Mouse (Mus musculus) neural tube, embryonic 10.5 days (tissue): ENCODE data around the gene Lsm11.

Experiments used
- DNase-seq: peaks from one replicate; pipeline ENCODE4 v3.0.0-alpha.2; 2017; ENCODE audit warnings: low spot score; ENCODE audit errors: extremely low spot score

The Lsm11 gene

DNA sequence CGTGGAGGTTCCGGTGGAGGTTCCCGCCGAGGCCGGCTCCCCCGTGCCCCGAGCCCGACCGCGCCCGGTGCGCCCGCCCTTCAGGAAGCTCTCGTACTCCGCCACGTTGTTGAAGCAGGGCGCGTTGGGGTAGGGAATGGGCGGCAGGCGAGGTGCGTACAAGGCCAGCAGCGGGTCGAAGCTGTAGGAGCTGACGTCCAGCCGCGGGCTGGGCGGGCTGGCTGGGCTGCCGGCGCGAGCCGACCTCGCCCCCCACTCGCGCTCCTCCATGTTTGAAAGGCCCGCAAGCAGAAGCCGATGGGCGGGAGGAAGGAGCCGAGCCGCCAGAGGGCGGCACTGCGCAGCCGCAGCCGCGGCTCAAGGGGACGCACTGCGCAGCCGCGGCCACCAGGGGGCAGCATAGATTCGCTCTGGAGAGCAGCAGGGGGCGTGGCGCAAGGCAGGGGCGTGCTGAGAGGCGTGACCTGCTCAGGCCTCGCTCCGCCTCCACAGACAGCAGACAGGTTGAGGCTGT, at the start of gene Lsm11:
Gene Lsm11 (minus strand): TSS at position 293 of the 514 bp plus-strand sequence.
- DNase-seq: peak; percentile 99

DNA sequence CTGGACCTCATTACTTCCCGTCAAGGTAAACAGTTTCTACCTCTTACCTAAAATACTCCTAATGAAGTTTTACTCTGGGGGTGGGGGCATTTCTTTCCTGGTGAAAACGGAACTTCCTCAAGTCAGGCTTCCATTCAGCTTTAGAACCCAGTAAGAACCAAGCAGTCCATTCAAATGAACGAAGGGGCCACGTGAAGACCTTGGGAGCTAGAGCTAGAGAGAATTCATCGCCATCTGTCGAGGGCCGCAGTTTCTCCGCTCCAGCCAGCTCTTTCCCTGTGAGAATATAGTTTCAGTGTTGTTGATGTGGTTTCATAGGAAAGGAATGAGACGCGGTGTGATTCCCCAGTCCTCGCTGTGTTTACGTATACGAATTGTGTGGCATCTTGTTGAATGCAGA, 47.4 kb upstream of the Lsm11 start:
- no peak for DNase-seq

DNA sequence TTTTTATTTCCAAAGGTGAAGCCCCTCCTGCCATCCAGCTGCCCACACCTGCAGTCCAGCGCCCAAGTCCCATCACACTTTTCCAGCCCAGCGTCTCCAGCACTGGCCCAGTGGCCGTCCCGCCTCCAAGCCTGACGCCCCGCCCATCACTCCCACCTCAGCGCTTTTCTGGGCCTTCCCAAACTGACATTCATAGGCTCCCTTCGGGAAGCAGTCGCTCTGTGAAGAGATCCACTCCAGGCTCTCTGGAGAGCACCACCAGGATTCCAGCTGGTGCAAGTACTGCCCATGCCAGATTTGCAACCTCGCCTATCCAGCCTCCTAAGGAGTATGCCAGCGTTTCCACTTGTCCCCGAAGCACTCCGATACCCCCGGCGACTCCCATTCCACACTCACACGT, 46.9 kb upstream of the Lsm11 start:
- peak; percentile 31 for DNase-seq

DNA sequence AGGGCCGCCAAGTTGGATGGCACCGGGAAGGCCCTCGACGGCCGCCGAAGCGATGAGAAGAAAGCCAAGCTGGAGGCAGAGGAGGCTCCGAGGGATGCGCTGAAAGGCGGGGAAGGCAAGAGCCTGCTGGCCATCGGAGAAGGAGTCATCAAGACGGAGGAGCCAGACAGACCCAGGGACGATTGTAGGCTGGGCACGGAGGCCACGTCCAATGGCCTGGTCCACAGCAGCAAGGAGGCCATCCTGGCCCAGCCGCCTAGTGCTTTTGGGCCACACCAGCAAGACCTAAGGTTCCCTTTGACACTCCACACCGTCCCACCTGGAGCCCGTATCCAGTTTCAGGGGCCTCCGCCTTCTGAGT, 36.1 kb upstream of the Lsm11 start:
- no peak for DNase-seq

DNA sequence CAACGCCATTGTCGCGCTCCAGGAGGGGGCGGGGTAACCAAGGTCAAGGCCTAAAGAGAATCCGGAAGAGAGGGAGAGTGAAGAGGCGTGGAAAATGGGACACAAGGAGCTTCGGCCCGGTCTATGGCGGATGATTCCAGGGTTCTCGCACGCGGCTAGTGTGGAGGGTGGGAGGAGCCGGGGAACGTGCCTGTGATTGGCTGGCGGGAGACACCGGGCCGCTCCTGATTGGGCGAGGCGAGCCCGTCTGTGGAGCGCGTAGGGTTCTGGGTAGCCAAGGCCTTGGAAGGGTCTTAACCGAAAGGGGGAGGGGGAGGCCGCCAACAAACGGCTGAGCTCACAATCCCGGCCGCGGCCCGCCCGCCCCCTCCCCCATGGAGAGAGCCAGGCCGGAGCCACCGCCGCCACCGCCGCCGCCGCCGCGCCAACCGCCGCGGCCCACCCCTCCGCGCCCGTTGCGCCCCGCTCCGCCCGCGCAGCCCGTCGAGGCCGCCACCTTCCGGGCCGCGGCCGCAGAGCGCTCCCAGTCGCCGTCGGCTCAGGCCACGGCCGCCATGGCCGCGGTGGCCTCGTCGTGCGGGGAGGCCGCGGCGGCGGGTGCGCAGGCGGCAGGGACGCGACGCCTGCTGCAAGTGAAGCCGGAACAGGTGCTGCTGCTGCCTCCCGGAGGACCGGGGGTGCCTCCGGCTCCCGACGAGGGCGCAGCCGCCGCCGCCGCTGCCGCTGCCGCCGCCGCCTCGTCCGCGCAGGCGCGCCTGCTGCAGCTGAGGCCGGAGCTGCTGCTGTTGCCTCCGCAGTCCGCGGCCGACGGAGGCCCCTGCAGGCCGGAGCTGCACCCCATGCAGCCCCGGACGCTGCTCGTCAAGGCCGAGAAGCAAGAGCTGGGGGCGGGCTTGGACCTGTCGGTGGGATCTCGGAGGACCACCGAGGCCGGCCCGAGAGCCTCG, 35.5 kb upstream of the Lsm11 start, which contains the start of gene Sox30:
Gene Sox30 (plus strand): TSS at position 365 of the 947 bp plus-strand sequence.
- peak; percentile 74 for DNase-seq

DNA sequence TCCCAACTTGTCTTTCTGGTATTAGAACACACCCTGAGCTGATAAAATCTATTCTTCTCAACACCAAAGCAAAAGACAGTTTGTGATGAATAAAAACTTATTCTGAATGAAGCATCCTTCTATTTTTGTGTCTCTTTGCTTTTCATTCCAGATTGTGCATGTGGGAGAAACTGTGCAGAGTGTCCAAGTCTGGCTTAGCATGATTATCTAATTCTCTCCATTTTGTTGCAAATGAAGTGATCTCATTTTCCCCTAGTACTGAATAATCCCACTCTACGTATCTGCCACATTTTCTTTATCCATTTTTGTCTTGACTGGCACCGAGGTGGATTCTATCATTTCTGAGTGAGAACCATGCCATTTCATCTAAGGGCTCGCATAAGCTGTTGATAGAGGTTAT, 31.3 kb upstream of the Lsm11 start:
- no peak for DNase-seq

DNA sequence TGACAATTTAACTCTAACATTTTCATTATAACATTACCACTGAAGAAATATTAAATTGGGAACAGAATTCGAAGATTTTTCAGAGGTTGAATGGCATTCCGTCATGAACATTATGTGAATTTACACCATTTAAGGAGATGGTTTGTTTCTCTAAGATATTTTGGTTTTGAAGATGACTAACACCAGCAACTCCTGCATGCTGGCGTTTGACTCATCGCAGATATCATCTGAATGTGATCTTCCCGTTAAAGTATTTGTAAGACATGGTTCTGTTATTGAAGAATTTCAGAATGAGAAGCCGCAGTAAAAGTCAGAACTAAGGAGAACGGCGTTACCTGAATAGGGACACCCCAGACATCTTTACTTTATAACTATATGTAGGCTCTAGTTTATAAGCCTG, 29.7 kb upstream of the Lsm11 start:
- DNase-seq: no peak

DNA sequence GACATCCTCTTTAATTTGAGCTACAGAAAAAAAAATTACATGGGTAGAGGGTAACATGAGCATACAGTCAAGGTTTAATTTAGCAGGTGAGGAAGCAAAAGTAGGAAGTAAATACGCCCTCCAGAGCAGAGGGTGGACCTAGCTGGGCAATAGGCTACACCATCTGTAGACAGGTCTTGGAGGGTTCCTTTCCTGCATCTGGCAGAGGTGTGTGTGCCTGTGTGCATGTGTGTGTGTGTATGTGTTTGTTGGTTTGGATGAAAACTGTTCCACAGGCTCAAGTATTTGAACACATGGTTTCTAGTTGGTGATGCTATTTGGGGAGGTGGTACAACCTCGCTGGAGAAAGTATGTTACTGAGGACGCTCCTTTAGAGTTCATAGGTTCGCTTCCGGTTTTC, 28.9 kb upstream of the Lsm11 start:
- no peak for DNase-seq

DNA sequence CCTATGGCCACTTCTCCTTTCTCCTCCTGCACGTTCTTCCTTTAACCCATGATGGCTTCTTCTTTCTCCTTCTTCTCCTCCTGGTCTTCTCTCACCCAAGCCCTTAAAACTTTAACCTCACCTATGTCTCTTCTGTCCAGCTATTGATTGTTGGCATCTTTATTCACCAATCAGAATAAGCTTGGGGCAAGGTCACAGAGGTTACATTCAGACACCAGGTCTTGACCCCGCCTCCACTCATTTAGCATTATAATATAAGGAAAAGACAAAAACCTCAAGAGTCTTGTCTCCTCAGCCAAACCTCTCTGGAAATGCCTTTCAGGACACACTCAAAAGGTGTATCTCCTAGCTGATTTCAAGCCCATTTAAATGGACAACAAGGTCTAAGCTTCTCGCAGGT, 23.7 kb upstream of the Lsm11 start:
- DNase-seq: no peak

DNA sequence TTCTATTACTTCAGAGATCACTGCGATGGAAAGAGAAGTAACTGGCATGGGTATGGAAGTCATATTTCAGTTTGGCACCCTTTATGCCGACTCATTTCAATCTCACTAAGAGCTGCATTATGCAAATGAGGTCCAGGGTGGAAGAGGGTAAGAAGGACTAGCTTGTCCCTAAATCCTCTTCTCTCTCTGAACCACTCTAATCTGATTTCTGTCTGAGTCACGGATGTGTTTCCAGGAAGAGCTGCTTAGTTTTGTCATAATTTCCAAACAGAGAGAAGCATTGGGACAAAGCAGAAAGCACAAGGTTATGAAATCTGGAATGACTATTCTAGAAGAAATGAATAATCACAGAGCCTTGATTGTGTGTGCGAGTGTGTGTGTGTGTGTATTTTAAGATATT, 22.2 kb upstream of the Lsm11 start:
- DNase-seq: no peak

DNA sequence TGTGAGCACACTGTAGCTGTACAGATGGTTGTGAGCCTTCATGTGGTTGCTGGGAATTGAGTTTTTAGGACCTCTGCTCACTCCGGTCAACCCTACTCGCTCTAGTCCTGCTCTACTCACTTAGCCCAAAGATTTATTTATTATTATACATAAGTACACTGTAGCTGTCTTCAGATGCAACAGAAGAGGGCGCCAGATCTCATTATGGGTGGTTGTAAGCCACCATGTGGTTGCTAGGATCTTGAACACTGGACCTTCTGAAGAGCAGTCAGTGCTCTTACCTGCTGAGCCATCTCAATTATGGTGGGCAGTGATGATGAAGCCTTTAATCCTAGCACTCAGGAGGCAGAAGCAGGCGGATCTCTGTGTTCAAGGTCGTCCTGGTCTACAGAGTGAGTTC, 15.3 kb upstream of the Lsm11 start:
- DNase-seq: no peak

DNA sequence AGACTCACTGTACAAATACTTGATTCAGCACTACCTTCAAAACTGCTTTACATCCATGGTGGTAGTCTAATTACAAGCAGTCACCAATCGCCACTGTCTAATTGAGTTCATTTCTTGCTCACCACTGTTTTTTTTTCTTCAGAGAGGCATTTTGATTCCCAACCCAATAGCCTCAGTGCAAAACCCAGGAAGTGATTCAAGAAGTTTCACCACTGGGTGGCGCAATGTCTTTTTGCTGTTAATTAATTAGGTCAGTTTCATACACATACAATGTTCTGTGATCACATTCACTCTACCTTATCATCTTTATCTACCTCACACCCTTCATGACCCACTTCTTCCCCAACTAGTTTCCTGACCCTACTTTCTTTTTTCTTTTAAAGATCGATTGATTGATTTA, 14.9 kb upstream of the Lsm11 start:
- no peak for DNase-seq

DNA sequence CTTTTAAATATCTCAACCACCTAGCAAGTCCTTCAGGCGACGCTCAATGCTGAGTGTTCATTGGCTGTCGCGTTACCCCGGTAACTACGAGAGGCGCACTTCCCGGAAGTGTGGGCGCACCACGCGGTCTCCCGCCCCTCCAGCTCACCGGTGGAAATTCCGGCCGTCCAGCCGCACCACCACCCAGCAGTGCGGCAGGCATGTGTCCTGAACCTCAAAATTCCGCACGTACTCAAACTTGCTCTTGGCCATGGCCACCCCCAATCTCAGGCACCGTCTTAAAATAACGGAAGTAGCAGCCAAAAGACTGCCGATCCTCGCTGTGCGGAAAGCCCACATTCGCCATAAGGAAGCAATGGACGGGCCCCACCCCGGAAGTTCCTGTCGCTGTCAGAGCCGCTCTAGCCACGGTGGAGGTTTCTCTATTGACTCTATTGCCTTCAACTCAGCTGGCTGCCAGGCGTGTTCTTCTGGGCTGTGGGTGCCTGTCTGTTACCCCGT, 10.4 kb upstream of the Lsm11 start, which contains the start of gene Thg1l:
Gene Thg1l (minus strand): TSS at position 368 of the 501 bp plus-strand sequence.
- DNase-seq: peak; percentile 94

DNA sequence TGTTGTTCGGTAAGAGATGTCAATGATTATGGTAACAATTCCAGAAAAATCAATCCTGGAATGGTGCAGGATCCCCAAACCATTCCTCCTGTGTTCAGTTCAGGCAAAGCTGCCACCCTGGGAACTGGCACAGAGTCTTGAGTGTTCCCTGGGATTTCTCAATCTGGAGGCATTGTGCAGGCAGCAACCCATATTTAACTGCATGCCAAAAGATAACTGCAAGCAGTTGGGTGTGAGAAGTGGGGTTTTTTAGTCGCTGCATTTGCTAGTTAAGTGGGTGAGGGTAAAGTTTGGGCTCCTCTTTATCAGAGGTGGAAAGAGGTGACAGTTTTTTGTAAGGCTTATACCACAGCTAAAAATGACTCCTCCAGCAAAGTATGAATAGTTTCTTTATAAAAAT, 2.8 kb upstream of the Lsm11 start:
- no peak for DNase-seq

DNA sequence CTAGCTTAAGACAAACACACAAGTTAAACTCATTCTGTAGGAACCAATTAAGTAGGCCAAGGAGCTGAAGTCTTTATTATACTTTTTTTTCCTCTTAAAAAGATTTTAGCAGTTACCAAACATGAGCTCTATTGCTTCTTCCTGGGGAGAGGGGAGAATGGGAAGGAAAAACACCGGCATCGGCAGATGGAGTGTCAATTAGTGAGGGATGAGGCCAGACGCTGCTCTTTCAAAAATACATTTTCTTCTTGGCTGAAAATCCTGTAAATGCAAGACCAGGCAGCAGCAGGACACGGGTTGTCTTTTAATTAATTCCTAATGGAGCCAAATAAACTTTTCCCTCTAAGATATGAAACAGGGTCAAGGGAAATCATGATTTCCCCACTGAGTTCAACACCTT, 2.1 kb upstream of the Lsm11 start:
- no peak for DNase-seq

DNA sequence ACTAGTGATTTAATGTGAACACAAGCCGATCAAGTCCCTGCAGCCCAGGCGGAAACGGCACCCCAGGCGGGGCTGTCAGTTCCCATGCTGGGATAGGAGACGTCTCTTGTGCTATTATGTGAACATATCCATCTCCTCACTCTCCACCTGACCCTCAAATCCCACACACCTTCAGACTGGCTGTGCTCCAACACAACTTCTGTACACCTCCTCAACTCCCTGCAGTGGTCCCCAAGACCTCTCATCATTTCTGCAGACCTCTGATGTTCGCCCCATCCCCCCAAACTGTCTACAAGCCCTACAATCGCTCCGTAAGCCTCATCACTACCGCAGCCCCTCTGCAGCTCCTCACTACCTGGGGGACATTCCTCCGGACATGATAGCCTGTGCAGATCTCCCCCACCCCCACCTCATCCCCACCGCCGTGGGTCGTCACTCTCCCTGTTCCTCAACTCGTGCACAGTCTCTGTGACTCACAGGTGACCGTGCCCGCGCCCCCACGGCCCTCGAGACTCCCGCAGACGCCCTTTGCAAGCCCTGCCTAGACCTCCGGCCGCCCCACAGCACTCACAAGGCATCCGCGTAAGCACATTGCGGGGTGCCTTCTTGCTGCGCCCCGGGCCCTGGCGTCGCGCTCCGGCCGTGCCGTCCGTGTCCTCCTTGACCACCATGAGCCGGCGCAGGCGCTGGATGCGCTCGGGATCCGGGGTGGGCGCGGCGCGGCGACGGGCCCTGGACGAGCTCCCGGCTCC, 668 bp downstream of the Lsm11 start:
- peak; percentile 39 for DNase-seq

DNA sequence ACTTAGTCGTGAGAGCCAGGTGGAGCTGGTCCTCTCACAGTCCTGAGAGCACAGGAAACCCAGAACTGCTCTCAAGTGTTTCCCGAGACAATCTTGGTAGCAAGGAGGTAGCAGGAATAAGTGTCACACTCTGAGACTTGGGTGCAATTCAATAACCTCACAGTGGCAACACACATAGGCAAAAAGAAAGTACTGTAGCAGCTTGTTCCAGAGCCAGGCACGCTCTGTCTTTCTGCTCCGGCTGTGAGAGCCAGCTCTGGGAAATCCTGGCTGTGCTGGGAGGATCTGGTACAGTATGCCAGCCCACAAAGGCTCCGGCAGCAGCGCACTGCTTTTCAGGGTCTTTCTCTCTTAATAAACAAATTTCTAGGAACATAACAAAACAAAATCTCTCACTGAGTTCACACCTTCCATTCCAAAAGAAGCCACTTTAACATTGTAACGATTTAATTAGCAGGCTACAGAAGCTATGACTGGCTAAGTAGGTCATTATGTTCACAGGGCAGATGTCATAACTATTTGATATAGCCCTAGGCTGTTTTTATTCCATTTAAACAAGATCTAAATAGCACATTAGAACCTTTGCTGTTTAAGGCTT, 1.5 kb downstream of the Lsm11 start:
- no peak for DNase-seq

DNA sequence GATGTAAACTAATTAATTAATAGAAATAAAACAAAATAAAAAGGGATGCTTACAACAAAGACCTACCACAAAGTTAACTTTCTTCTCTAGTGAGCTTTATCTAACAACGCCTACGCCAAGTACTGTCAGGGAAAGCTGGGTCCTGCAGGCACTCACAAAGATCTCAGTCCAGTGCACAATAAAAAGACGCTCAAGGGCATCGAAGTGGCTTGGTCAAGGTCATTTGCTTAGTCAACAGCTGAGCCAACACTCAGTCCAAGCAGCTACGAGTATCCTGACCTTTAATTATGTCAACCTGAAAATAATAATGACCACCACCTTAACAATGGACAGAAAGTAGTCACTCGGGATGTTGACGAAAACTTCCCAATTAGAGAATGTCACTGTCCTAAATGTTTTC, 2.5 kb downstream of the Lsm11 start:
- DNase-seq: no peak

DNA sequence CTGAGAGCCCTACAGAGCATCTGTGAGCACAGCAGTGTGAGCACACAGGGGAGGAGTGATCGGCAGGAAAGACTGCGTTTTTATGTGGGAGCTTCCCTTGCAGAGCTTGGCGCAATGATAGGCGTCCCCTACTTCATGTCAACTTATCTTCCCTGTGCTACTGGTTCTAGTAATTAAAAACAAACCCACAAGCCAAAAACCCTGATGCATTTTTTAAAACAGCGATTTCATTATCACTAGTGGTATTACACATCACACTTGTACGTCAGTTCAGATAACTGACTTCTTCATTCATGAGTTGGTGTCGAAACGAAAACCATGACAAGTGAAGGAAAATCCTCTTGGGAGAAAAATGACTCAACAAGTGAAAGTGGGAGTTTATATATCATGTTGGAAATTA, 5.8 kb downstream of the Lsm11 start:
- DNase-seq: no peak

DNA sequence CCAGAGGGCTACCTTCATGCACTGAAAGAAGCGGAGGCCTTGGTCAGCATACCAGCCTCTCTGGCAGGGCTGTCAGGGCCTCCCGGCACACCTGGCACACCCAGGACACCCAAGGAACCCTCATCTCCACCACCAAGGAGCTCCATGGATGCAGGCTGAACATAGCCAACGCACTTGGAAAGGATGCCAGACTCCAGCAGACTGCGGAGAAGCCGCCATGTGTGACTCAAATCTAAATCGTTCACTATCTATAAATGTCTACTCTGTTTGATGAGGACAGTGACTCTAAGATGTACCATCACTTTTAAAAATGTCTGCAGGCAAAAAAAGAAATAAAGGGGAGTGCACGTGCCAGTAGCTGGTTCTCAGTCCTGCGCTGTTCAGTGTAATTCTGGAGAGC, 7.3 kb downstream of the Lsm11 start:
- DNase-seq: no peak

DNA sequence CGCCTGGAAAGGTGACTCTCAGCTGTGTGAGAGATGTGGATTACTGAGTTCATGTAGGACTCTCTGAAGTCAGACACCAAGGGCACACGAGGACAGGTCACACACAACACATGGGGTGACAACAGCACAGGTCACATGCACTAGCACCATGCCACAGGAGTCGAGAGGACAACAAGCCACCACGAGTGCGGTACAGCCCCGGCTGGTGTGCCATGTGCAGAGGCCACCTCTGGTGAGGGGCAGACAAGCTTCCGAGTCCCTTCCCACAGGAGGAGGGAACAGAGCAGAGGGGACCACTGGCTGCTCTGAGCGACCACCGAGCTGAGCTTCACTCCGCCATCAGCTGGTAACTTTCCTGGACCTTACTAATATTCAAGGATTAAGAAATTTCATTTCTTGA, 12.0 kb downstream of the Lsm11 start:
- no peak for DNase-seq

DNA sequence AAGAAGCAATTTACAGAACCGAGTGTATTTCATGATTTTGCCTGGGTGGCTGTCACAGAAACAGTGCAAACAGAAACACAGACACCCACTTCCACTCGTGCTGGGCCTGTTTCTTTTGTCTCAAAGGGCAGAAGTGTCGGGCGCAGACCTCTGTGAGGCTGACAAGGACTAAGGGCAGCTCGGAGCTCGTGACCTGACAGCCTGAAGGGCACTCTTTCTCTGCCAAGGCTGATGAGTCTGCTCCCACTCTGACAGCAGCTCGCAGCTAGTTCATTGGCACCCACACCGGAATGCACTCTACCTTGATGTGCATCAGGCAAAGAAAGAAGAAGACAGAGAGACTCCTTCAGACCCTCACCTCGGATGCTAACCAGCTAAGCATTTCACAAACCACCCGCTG, 15.2 kb downstream of the Lsm11 start:
- DNase-seq: no peak
